7 mouse cellular contexts compared by ENCODE assay signal in the genomic region with DNA sequence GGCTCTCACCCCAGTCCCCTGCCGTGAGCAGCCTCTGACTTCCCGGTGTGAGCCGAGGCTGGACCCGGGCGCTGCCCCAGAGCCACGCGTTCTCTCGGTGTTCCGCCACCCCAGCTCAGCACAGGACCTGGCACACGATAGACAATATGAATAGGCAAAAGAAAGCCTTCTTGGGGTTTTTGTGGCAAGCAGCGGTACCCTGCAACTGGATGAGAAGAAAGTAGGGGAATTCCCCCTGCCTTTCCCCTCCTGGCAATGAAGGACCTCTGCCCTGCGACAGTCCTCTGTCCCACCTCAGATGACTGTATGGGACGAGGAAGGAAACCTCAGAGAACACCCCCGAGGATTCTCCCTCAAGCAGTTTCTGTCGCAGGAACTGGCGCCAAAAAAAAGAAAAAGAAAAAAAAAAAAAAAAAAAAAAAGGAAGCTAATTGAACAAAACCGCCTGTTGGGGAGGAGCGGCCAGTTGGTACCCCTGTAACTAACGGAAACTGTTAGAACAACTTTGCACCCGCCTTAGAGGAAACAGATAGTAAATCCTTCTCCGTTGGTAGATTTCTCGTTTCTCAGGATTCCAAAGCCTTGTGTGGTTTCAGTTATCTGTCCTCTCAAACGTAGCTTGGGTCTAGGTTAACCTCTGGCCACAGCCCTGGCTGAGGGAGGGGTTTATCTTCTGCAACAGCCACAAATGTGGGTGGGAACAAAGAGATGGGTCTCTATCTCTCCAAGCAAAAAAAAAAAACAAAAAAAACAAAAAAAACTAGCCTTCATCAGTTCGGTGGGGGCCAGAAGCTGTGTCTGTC. TPM values are rescaled to one million over a fixed set of nuclear protein-coding genes. Genes with fewer than 3 reads are reported as not detected.
DNase-seq lines count a peak whose midpoint lies in the region; ATAC-seq lines count a peak whose summit lies in the region.

No protein-coding gene starts in this region.

- no peaks in the 10 kb centered on the region; the same call in 1 of the 2 replicates for H3K36me3 ChIP-seq in limb, embryonic 11.5 days (ENCODE audit: control insufficient read depth, insufficient read depth, low read length)
- H3K36me3 ChIP-seq in midbrain, embryonic 12.5 days = peaks cover 6% of the 10 kb centered on the region; the same call in 1 of the 2 replicates

- peaks cover 10% of the 10 kb centered on the region for H3K4me1 ChIP-seq in limb, embryonic 11.5 days (ENCODE audit: control insufficient read depth, insufficient read depth, low read length)
- peaks cover 59% of the 10 kb centered on the region for H3K4me1 ChIP-seq in midbrain, embryonic 12.5 days

- H3K4me2 ChIP-seq in limb, embryonic 11.5 days (ENCODE audit: low read depth, severe bottlenecking) = peak overlapping the region; percentile 75
- H3K4me2 ChIP-seq in midbrain, embryonic 12.5 days (replicated peaks) = peak overlapping the region; percentile 67

- no peaks in the 10 kb centered on the region for H3K27me3 ChIP-seq in limb, embryonic 11.5 days (ENCODE audit: control insufficient read depth, insufficient read depth, low read length)
- H3K27me3 ChIP-seq in midbrain, embryonic 12.5 days = no peaks in the 10 kb centered on the region

- 1% methylated on average over 24 of the region's 24 CpGs for WGBS in limb, embryonic 11.5 days
- 6% methylated on average over 24 of the region's 24 CpGs for WGBS in midbrain, embryonic 12.5 days

- intact Hi-C loops in heart, postnatal 10 days (cut with DNase I) = loop anchor here (1.0 to 5.0 kb wide), 3 partner anchors 81 to 294 kb away; partner anchors contain the start of gene Hmgn2

- peak overlapping the region; percentile 90 for H3K27ac ChIP-seq in limb, embryonic 11.5 days (replicated peaks; ENCODE audit: low read depth, low read length)
- peak overlapping the region; percentile 98 for H3K27ac ChIP-seq in midbrain, embryonic 12.5 days (replicated peaks)

- H3K4me3 ChIP-seq in limb, embryonic 11.5 days (ENCODE audit: low read depth, low read length) = peak overlapping the region; percentile 77
- peak overlapping the region; percentile 75 for H3K4me3 ChIP-seq in midbrain, embryonic 12.5 days

- no peaks in the 10 kb centered on the region for H3K9me3 ChIP-seq in limb, embryonic 11.5 days (ENCODE audit: control insufficient read depth, low read length)
- no peaks in the 10 kb centered on the region for H3K9me3 ChIP-seq in midbrain, embryonic 12.5 days

- H3K9ac ChIP-seq in limb, embryonic 11.5 days (ENCODE audit: low read length) = peak overlapping the region; percentile 76
- H3K9ac ChIP-seq in midbrain, embryonic 12.5 days (replicated peaks) = peak overlapping the region; percentile 83

- ATAC-seq in limb, embryonic 11.5 days (ENCODE audit: insufficient number of reproducible peaks, low FRiP score, low TSS enrichment, low read depth) = 0 out of 2 replicates have a peak, but pooled peaks have one; percentile 5
- ATAC-seq in midbrain, embryonic 12.5 days (ENCODE audit: low FRiP score, low read depth) = peak; percentile 8; the same call in 1 of the 2 replicates

- peak; percentile 99 for DNase-seq in 416B (ENCODE audit: low read depth)
- DNase-seq in CD8-positive naive resting alpha-beta T cell, adult 2 months (ENCODE audit: low read depth in 2 of 2, low spot score in 2 of 2) = peak; percentile 21 to 50
- DNase-seq in embryo, embryonic 11 days = peak; percentile 54
- DNase-seq in heart, postnatal 10 days = peak; percentile 60 to 70
- DNase-seq in limb, embryonic 11.5 days (ENCODE audit: low spot score) = no peak
- DNase-seq in right cerebral cortex, adult 18-20 months = no peak

RNA-seq across cellular contexts. Expression of gene Pigv, which starts 0.6 kb away (rescaled TPM):
- 10 to 100 TPM in 1 of 2 experiments, 1 to 10 TPM in 1; 8.6 to 11.2 TPM for total RNA-seq in heart, postnatal 10 days (2021)
- polyA plus RNA-seq in limb, embryonic 11.5 days (2014; fragmentation: Nextera tagmentation; extraction: Ambion mirVana) = 13.2 and 16.8 TPM in 2 replicates
- 18.3 and 19.1 TPM in 2 replicates for polyA plus RNA-seq in midbrain, embryonic 12.5 days (2016; fragmentation: Nextera tagmentation; extraction: Ambion mirVana)

RNA-seq across cellular contexts. Expression of gene Zdhhc18, which starts 23.1 kb away (rescaled TPM):
- total RNA-seq in heart, postnatal 10 days (2021) = 10 to 100 TPM; 21.9 to 25.0 TPM
- polyA plus RNA-seq in limb, embryonic 11.5 days (2014; fragmentation: Nextera tagmentation; extraction: Ambion mirVana) = 2.7 and 4.9 TPM in 2 replicates
- 4.1 and 4.7 TPM in 2 replicates for polyA plus RNA-seq in midbrain, embryonic 12.5 days (2016; fragmentation: Nextera tagmentation; extraction: Ambion mirVana)

Comparison
In these comparisons a context has a peak if more than half of its experiments do, and no peak if none do; other contexts are left out.
1. DNase-seq: peak in 416B (single experiment), CD8-positive naive resting alpha-beta T cell, adult 2 months (2 of 2), embryo, embryonic 11 days (single experiment) and heart, postnatal 10 days (2 of 2); none in limb, embryonic 11.5 days (single experiment) and right cerebral cortex, adult 18-20 months (single experiment).